Mouse (Mus musculus): ENCODE results near the gene 3425401B19Rik. TPM values are rescaled to one million over a fixed set of nuclear protein-coding genes. Genes with fewer than 3 reads are reported as not detected.

The 3425401B19Rik gene
- polyA plus RNA-seq, 1 experiment from 2014 or later, result not detected

- H3K9me3 ChIP-seq, result no peaks in the 10 kb centered on the region
- no peak overlapping the region for H3K9ac ChIP-seq (replicated peaks)
- no peak overlapping the region for H3K4me3 ChIP-seq
- no peak for ATAC-seq (replicated peaks)
- H3K27me3 ChIP-seq, result no peaks in the 10 kb centered on the region
- 86% methylated on average over 2 of the region's 2 CpGs for WGBS
- H3K27ac ChIP-seq (replicated peaks), result no peak overlapping the region
- H3K4me2 ChIP-seq (replicated peaks), result no peak overlapping the region
- H3K36me3 ChIP-seq, result no peaks in the 10 kb centered on the region
- H3K4me1 ChIP-seq, result no peaks in the 10 kb centered on the region
These were observed 11.3 kb upstream of the 3425401B19Rik start for GRCm38 (mm10) chr14:32696344-32696743.

DNA sequence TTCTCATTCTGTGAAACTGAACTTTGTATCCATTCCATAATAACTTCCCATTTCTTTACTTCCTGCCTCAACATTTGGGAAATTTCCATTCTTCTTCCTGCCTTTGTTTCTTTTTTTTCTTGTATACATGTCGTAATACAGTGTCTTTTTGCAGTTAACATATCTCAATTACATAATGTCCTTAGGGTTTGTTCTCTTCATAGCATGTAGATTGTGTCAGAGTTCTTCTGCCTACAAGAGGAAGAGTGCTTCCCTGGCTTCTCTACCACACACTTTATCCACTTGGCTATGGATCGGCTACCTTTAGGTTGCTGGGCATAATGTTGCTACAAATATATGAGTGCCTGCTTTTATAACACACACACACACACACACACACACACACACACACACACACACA, 10.8 kb upstream of the 3425401B19Rik start:
- Histone ChIP-seq H3K4me1 (no peaks in the 10 kb centered on the region), H3K36me3 (no peaks in the 10 kb centered on the region), H3K9me3 (no peaks in the 10 kb centered on the region), H3K4me3 (no peak overlapping the region), H3K9ac (replicated peaks) (no peak overlapping the region), H3K27me3 (no peaks in the 10 kb centered on the region), H3K27ac (replicated peaks) (no peak overlapping the region), H3K4me2 (replicated peaks) (no peak overlapping the region)
- 84% methylated on average over 2 of the region's 2 CpGs for WGBS
- ATAC-seq (replicated peaks), result no peak

- peaks cover 19% of the 10 kb centered on the region for H3K4me1 ChIP-seq
- H3K9me3 ChIP-seq, result no peaks in the 10 kb centered on the region
- H3K36me3 ChIP-seq, result no peaks in the 10 kb centered on the region
- H3K4me3 ChIP-seq, result no peak overlapping the region
- no peaks in the 10 kb centered on the region for H3K27me3 ChIP-seq
- 90% methylated on average over 19 of the region's 19 CpGs for WGBS
- no peak overlapping the region for H3K4me2 ChIP-seq (replicated peaks)
- H3K27ac ChIP-seq (replicated peaks), result no peak overlapping the region
- no peak overlapping the region for H3K9ac ChIP-seq (replicated peaks)
- no peak; the same call in 1 of the 2 replicates for ATAC-seq (replicated peaks)
These were observed 373 bp downstream of the 3425401B19Rik start for GRCm38 (mm10) chr14:32684735-32685105.

- no peaks in the 10 kb centered on the region for H3K36me3 ChIP-seq
- H3K27me3 ChIP-seq, result no peaks in the 10 kb centered on the region
- 0 out of 2 replicates have a peak overlapping the region, but pooled peaks have one; percentile 14 for H3K4me3 ChIP-seq
- ATAC-seq (replicated peaks), result peak; percentile 71
- no peak overlapping the region for H3K27ac ChIP-seq (replicated peaks)
- H3K4me1 ChIP-seq, result peaks cover 19% of the 10 kb centered on the region
- peak overlapping the region; percentile 39 for H3K4me2 ChIP-seq (replicated peaks)
- WGBS, result 14% methylated on average over 19 of the region's 19 CpGs
- H3K9me3 ChIP-seq, result no peaks in the 10 kb centered on the region
- no peak overlapping the region for H3K9ac ChIP-seq (replicated peaks)
These were observed 935 bp downstream of the 3425401B19Rik start for GRCm38 (mm10) chr14:32683982-32684734.

- Histone ChIP-seq H3K4me3 (no peak overlapping the region), H3K9me3 (no peaks in the 10 kb centered on the region), H3K9ac (replicated peaks) (no peak overlapping the region), H3K4me1 (peaks cover 19% of the 10 kb centered on the region), H3K27me3 (no peaks in the 10 kb centered on the region), H3K4me2 (replicated peaks) (0 out of 2 replicates have a peak overlapping the region, but pooled peaks have one; percentile 39), H3K36me3 (no peaks in the 10 kb centered on the region), H3K27ac (replicated peaks) (no peak overlapping the region)
- ATAC-seq (replicated peaks), result peak; percentile 70
- WGBS, result 72% methylated on average over 19 of the region's 19 CpGs
These were observed 1.7 kb downstream of the 3425401B19Rik start for GRCm38 (mm10) chr14:32683251-32683838.

GRCm38 (mm10) chr14:32682536-32682935, 2.6 kb downstream of the 3425401B19Rik start:
- no peak overlapping the region for H3K4me2 ChIP-seq (replicated peaks)
- no peak overlapping the region for H3K9ac ChIP-seq (replicated peaks)
- H3K4me1 ChIP-seq, result peaks cover 19% of the 10 kb centered on the region
- no peak overlapping the region for H3K27ac ChIP-seq (replicated peaks)
- no peaks in the 10 kb centered on the region for H3K9me3 ChIP-seq
- 91% methylated on average over 12 of the region's 12 CpGs for WGBS
- no peaks in the 10 kb centered on the region for H3K36me3 ChIP-seq
- H3K4me3 ChIP-seq, result no peak overlapping the region
- no peaks in the 10 kb centered on the region for H3K27me3 ChIP-seq
- no peak for ATAC-seq (replicated peaks)

DNA sequence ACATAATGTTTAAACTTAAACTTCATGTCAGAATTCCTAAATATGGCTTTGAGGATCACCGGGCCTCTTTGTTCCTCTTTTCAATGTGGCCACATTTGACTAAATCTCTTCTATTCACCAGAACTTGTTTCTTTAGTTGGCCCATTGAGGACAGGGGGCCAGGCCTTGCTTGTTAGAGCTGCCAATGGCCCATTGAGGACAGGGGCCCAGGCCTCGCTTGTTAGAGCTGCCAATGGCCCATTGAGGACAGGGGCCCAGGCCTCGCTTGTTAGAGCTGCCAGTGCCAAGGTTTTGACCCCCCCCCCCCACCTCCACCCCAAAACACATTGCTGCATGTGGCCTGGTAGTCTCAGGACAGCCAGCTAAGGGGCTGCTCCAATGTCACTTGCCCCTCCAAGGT, 3.5 kb downstream of the 3425401B19Rik start:
- Histone ChIP-seq H3K4me2 (replicated peaks) (no peak overlapping the region), H3K27me3 (no peaks in the 10 kb centered on the region), H3K9ac (replicated peaks) (no peak overlapping the region), H3K4me3 (no peak overlapping the region), H3K36me3 (no peaks in the 10 kb centered on the region), H3K27ac (replicated peaks) (no peak overlapping the region), H3K9me3 (no peaks in the 10 kb centered on the region), H3K4me1 (peaks cover 19% of the 10 kb centered on the region)
- ATAC-seq (replicated peaks), result no peak
- 13% methylated on average over 3 of the region's 3 CpGs for WGBS

- no peak overlapping the region for H3K4me3 ChIP-seq
- H3K4me1 ChIP-seq, result peaks cover 8% of the 10 kb centered on the region
- H3K9ac ChIP-seq (replicated peaks), result no peak overlapping the region
- H3K27me3 ChIP-seq, result no peaks in the 10 kb centered on the region
- no peak overlapping the region for H3K27ac ChIP-seq (replicated peaks)
- no peak for ATAC-seq (replicated peaks)
- no peak overlapping the region for H3K4me2 ChIP-seq (replicated peaks)
- H3K9me3 ChIP-seq, result no peaks in the 10 kb centered on the region
- WGBS, result 73% methylated on average over 3 of the region's 3 CpGs
- no peaks in the 10 kb centered on the region for H3K36me3 ChIP-seq
These were observed 6.5 kb downstream of the 3425401B19Rik start for GRCm38 (mm10) chr14:32678565-32678964.

DNA sequence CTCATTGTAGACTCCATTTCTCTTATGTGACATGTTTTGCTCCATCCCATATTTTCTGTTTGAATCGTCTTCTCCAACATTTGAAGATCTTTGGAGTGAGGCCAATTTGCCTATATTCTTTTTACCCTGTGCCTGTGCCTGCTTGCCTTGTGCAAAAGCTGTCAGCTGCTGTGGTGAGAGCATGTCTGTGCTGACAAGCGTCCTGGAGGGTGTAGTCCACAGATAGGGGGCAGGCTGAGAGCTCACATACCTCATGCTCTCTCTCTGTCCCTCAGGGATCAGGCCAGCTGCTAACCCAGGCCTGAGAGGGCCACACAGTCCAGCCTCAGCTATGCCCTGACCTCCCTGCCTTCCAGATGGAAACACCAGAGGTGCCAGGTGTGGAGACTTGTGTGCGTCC, 11.9 kb downstream of the 3425401B19Rik start:
- 54% methylated on average over 3 of the region's 3 CpGs for WGBS
- Histone ChIP-seq H3K27me3 (no peaks in the 10 kb centered on the region), H3K27ac (replicated peaks) (no peak overlapping the region), H3K36me3 (no peaks in the 10 kb centered on the region), H3K4me3 (no peak overlapping the region), H3K4me2 (replicated peaks) (no peak overlapping the region), H3K9me3 (no peaks in the 10 kb centered on the region), H3K4me1 (no peaks in the 10 kb centered on the region), H3K9ac (replicated peaks) (no peak overlapping the region)
- 0 out of 2 replicates have a peak, but pooled peaks have one; percentile 29 for ATAC-seq (replicated peaks)

DNA sequence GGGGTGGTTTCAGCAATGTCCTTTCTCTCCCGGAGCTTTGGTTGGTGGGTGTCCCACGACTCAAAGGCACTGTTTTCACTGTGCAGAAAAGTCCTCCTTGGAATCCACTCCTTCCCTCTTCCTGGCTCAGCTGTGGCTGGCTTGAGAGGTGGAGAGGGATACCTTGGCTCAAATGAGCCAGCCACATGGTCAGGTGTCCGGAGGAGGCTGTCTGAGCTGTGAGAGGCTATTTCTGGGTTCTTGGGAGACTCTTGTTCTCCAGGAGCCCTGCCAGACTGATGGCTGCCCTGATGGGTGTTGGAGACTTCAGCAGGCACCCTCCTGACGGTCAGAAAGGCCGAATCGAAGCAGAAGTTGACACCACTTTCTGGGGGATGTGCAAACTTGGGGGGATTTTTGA, 22.0 kb downstream of the 3425401B19Rik start:
- no peak overlapping the region for H3K4me2 ChIP-seq (replicated peaks)
- H3K27me3 ChIP-seq, result no peaks in the 10 kb centered on the region
- H3K4me1 ChIP-seq, result no peaks in the 10 kb centered on the region
- WGBS, result 94% methylated on average over 6 of the region's 6 CpGs
- no peak overlapping the region for H3K4me3 ChIP-seq
- H3K9ac ChIP-seq (replicated peaks), result no peak overlapping the region
- no peak overlapping the region for H3K27ac ChIP-seq (replicated peaks)
- no peak for ATAC-seq (replicated peaks)
- no peaks in the 10 kb centered on the region for H3K36me3 ChIP-seq
- H3K9me3 ChIP-seq, result no peaks in the 10 kb centered on the region

DNA sequence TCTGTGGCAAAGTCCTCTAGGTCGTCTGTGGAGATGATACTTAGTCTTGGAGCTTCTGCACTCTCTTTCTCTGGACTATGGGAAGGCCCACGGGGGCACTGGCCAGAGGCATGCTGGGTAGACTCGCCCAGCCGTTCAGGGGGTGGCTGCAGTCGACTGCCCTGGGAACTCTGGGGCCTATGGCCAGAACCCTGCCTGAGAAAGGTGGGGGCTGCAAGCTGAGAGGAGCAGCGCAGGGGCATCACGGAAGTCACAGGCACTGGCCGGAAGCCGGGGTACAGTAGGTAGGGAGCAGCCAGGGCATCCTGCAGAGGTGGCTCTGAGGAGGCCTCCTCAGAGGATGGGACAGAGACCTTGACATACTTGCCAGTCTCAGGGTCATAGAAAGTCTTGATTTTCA, 25.3 kb downstream of the 3425401B19Rik start:
- no peak for ATAC-seq (replicated peaks)
- H3K4me3 ChIP-seq, result no peak overlapping the region
- 84% methylated on average over 9 of the region's 9 CpGs for WGBS
- H3K4me1 ChIP-seq, result no peaks in the 10 kb centered on the region
- no peaks in the 10 kb centered on the region for H3K27me3 ChIP-seq
- H3K9ac ChIP-seq (replicated peaks), result no peak overlapping the region
- H3K27ac ChIP-seq (replicated peaks), result no peak overlapping the region
- no peak overlapping the region for H3K4me2 ChIP-seq (replicated peaks)
- H3K9me3 ChIP-seq, result no peaks in the 10 kb centered on the region
- no peaks in the 10 kb centered on the region for H3K36me3 ChIP-seq

- Histone ChIP-seq H3K27me3 (no peaks in the 10 kb centered on the region), H3K4me2 (replicated peaks) (no peak overlapping the region), H3K27ac (replicated peaks) (no peak overlapping the region), H3K9ac (replicated peaks) (no peak overlapping the region), H3K9me3 (no peaks in the 10 kb centered on the region), H3K4me1 (no peaks in the 10 kb centered on the region), H3K36me3 (no peaks in the 10 kb centered on the region), H3K4me3 (no peak overlapping the region)
- 96% methylated on average over 2 of the region's 2 CpGs for WGBS
- ATAC-seq (replicated peaks), result no peak
These were observed 46.6 kb downstream of the 3425401B19Rik start for GRCm38 (mm10) chr14:32638485-32638884.
